Mouse (Mus musculus) ES-Bruce4 (cell line): ENCODE measurements at regions not wholly inside any gene's neighbourhood (a gene's known extent, or its start where the extent isn't known, plus 50 kb on each side); places are given as distances from the start of the nearest gene placed in this dataset.
A peak's percentile ranks its signal among the peaks of the same experiment; 100 is the strongest.

Experiments
- H3K27ac ChIP-seq: 2 replicates; pipeline ENCODE4 v1.5.1; 2012; ENCODE audit warnings: low read length, inconsistent platforms; ENCODE audit not compliant: insufficient read depth
- H3K27me3 ChIP-seq: 2 replicates; pipeline ENCODE4 v1.6.1; 2012; ENCODE audit warnings: mild to moderate bottlenecking, low read length, inconsistent platforms; ENCODE audit not compliant: control insufficient read depth, poor library complexity, insufficient read depth, severe bottlenecking
- H3K36me3 ChIP-seq: 2 replicates; pipeline ENCODE4 v1.6.1; 2012; ENCODE audit warnings: inconsistent platforms, mild to moderate bottlenecking, low read length, moderate library complexity; ENCODE audit not compliant: control insufficient read depth, poor library complexity, insufficient read depth, severe bottlenecking
- H3K4me1 ChIP-seq: one replicate; pipeline ENCODE4 v1.8.1; 2011; ENCODE audit warnings: low read length; ENCODE audit not compliant: control insufficient read depth, insufficient read depth
- H3K4me3 ChIP-seq: 2 replicates; pipeline ENCODE4 v1.5.1; 2011; ENCODE audit warnings: low read depth, mild to moderate bottlenecking, low read length
- H3K9ac ChIP-seq: 2 replicates; pipeline ENCODE4 v1.6.1; 2012; ENCODE audit warnings: low read depth, mild to moderate bottlenecking, inconsistent platforms; ENCODE audit not compliant: poor library complexity, severe bottlenecking
- H3K9me3 ChIP-seq: replicated peaks from 2 replicates; pipeline ENCODE4 v1.6.1; 2012; ENCODE audit warnings: mild to moderate bottlenecking, low read length, inconsistent platforms; ENCODE audit not compliant: control insufficient read depth, poor library complexity, insufficient read depth, severe bottlenecking
- CTCF ChIP-seq: IDR thresholded peaks from one replicate; pipeline ENCODE4 v1.8.1; 2011; ENCODE audit warnings: low read depth, low read length
- EP300 ChIP-seq: IDR thresholded peaks from 2 replicates; pipeline ENCODE4 v1.6.1; 2011; ENCODE audit warnings: low read depth, low read length; ENCODE audit not compliant: insufficient read depth
- POLR2A ChIP-seq: IDR thresholded peaks from one replicate; pipeline ENCODE4 v1.8.1; 2011; ENCODE audit warnings: low read length; ENCODE audit not compliant: insufficient read depth

DNA sequence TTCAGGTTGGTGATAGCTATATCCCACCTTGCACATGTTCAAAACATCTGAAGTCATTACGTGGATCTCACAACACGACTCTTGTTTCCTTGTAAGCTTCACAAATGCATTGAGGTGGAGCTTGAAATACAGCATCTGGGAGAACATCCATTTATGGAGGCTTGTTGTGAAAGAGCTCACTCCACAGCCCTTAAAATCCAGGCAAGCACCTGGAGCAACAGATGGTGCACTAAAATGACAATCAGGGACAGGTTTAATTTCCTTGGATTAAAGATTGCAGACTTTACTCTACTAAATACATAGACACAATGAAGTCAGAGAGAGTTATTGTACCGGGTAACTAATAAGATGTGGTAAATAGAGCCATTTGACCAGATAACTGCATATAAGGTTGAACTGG, 219.2 kb upstream of the Crbn start:
- no peaks in the 10 kb centered on the region for H3K4me1 ChIP-seq
- no peak for TF ChIP-seq EP300
- no peak for TF ChIP-seq POLR2A
- TF ChIP-seq CTCF, result no peak

DNA sequence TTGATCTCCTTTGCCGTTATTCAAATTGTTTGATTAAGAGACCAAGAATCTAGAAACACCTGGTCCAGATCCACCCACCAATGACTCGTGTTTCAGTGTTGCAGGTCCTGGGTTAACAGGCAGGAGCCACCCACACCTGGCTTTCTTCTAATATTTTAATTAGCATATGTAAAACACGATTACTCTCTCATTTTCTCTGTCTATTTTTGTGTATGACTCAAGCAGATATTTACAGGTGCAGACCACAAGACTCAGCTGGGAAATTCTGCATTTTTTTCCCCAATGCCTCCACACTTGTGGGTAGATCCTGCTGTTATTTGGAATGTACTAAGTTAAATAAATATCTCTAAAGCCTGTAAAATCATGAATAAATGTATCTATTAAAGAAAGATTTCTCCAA, 245.3 kb upstream of the Crbn start:
- Histone ChIP-seq H3K4me1 (no peaks in the 10 kb centered on the region), H3K27ac (no peak overlapping the region), H3K36me3 (no peaks in the 10 kb centered on the region), H3K9me3 (peaks cover 3% of the 10 kb centered on the region; the same call in 1 of the 2 replicates), H3K27me3 (no peaks in the 10 kb centered on the region), H3K9ac (no peak overlapping the region), H3K4me3 (no peak overlapping the region)
- TF ChIP-seq POLR2A (no peak), CTCF (no peak), EP300 (no peak)

More for the DNA sequence above, 219.2 kb upstream of the Crbn start:
- Histone ChIP-seq H3K36me3 (no peaks in the 10 kb centered on the region), H3K27ac (no peak overlapping the region), H3K4me3 (no peak overlapping the region), H3K9ac (no peak overlapping the region), H3K27me3 (no peaks in the 10 kb centered on the region), H3K9me3 (no peaks in the 10 kb centered on the region)

DNA sequence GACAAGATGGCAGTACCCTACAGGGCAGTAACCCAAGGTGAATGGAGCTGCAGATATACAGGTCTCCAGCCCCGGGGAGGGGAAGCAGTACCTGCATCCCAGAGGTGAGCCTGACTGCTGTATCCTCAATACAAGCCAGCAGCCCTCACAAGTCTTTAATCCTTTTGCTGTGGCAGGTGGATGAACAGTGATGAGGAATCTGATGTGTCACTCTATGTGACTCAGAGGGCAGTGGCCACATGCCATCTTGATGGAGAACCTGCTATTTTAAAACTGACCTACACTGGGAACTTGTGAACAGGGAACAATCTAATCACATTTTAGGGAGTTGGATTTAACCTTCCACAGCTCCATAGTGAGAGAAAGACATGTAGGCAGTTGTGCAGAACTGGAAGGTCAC, 251.7 kb upstream of the Crbn start:
- Histone ChIP-seq H3K4me3 (no peak overlapping the region), H3K9me3 (peaks cover 15% of the 10 kb centered on the region), H3K27me3 (no peaks in the 10 kb centered on the region), H3K4me1 (no peaks in the 10 kb centered on the region), H3K27ac (no peak overlapping the region), H3K36me3 (no peaks in the 10 kb centered on the region), H3K9ac (no peak overlapping the region)
- TF ChIP-seq POLR2A (no peak), EP300 (no peak), CTCF (no peak)

DNA sequence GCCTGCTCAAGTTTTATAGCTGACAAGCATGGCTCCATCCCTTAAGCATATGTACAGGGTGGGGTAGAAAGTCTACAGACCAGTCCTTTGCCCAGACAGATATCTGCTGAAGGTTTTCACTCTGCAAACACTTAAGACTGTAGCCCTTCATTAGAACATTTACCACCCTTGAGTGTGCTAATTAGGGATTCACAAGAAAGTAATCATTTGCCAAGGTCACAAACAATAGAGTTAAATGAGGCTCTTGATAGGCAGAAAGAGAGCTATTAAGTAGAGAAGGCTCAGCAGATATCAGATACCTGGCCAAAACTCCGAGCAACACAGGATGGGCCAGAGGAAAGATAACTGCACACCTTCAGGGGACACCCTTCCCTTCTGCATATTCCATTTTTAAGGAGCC, 252.3 kb upstream of the Crbn start:
- Histone ChIP-seq H3K27me3 (no peaks in the 10 kb centered on the region), H3K9me3 (peaks cover 17% of the 10 kb centered on the region), H3K27ac (no peak overlapping the region), H3K4me1 (no peaks in the 10 kb centered on the region), H3K9ac (no peak overlapping the region), H3K4me3 (no peak overlapping the region), H3K36me3 (no peaks in the 10 kb centered on the region)
- TF ChIP-seq POLR2A (no peak), CTCF (no peak), EP300 (no peak)

DNA sequence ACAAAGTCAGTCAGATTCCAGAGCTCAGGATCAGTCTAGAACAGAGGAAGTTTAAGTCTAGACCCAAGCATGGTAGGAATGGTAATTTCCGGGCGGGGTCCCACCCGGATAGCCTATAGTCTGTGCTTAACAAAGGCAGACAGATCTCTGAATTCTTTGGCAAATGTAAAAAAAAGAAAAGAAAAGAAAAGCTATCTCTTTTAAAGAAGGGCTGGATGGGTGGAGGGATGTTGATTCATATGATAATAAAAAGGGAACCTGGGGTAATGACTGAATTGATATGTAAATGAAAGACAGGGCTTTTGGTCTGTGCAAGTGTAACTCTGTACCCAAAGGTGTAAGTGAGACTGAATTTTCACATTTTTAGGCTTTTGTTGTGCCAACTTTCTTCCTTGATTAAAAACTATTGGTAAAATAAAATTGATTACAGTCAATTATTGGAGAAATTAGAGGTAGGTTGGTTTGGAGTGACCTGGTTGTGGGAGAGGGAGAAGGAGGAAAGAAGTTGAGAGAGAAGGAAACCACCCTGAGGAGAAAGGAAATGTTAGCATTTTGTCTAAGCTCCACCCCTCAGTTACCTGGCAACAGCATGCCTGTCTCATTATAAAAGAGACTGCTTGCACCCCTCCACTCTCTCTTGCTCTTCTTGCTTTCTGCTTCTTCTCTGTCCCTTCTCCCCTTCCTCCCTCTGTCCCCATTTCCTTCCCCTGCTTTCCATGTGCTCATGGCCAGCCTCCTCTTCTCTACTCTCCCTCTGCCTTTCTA, 259.3 kb upstream of the Crbn start:
- TF ChIP-seq CTCF (no peak), EP300 (no peak), POLR2A (no peak)

DNA sequence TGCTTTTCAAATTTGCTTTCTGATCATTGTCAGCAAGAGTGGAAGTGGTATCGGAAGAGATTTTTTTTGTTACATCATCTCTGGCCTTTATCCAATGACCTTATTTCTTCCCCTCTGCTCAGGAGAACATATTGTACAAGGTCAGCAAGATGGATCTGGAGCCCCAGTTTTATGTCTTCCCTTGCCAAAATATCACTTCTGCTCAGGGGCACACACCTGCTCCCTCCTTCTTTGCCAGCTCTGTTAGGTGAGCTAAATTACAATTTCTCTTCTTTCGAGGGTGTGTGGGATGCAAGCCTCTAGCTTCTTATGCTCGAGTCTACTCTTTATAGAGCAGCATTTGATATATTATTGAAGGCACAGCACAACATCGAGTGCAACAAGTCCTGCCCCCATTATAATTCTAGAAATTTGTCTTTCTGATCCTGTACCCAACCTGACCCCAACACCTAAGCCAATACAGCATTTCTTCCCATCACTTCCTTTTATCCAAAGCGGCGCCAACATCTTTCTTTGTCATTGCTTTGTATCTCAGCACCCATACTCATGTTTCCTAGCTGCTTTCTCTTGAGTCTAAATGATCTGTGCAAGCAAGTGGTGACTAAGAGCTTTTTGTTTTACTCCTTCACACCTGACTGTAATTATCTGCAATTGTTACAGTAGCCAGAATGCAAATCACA, 263.1 kb upstream of the Crbn start:
- TF ChIP-seq POLR2A (no peak), EP300 (no peak), CTCF (no peak)
- Histone ChIP-seq H3K9me3 (peaks cover 15% of the 10 kb centered on the region), H3K9ac (no peak overlapping the region), H3K27me3 (no peaks in the 10 kb centered on the region), H3K4me3 (no peak overlapping the region), H3K36me3 (no peaks in the 10 kb centered on the region), H3K27ac (no peak overlapping the region), H3K4me1 (no peaks in the 10 kb centered on the region)

More for the DNA sequence above, 259.3 kb upstream of the Crbn start:
- H3K4me1 ChIP-seq, result no peaks in the 10 kb centered on the region
- H3K4me3 ChIP-seq, result no peak overlapping the region
- H3K27ac ChIP-seq, result peak overlapping the region; percentile 92
- no peak overlapping the region for H3K9ac ChIP-seq
- H3K36me3 ChIP-seq, result no peaks in the 10 kb centered on the region
- H3K9me3 ChIP-seq, result peaks cover 29% of the 10 kb centered on the region
- H3K27me3 ChIP-seq, result no peaks in the 10 kb centered on the region
